Mouse (Mus musculus): Measurements from ENCODE around the gene Gm20388. TPM values are rescaled to one million over a fixed set of nuclear protein-coding genes. Genes with fewer than 3 reads are reported as not detected.

The Gm20388 gene
- polyA plus RNA-seq, 1 experiment from 2014 or later: not detected

DNA sequence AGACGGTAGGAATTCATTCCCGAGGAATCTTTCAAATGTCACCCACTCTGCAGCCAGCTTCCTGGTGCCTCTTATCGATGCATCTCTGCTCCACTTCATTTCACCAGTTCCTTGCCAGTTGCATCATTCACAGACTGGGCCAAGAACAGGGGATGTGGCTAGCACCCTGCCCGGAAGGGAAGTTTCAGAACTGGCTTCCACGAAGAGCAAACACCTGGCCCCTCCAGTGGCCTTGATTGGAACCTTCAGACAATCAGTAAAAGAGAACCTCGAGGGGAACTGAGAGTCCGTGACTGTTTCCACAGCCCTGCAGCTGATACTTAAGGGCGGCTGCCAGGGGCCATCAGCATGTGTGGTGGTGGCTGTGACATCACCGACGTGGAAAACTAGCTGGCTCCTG lies 1937.9 kb downstream of the Gm20388 start:
- 63% methylated on average over 10 of the region's 10 CpGs for WGBS
- no peak overlapping the region for H3K4me3 ChIP-seq
- no peak overlapping the region for H3K4me2 ChIP-seq (replicated peaks)
- no peaks in the 10 kb centered on the region for H3K36me3 ChIP-seq
- H3K4me1 ChIP-seq: 0 out of 2 replicates have a peak, but pooled peaks cover 3% of the 10 kb centered on the region
- H3K27ac ChIP-seq: no peak overlapping the region
- H3K9ac ChIP-seq: no peak overlapping the region
- H3K9me3 ChIP-seq: no peaks in the 10 kb centered on the region
- no peak for ATAC-seq (ENCODE audit: insufficient number of reproducible peaks, insufficient read depth, low FRiP score, low TSS enrichment)
- no peaks in the 10 kb centered on the region for H3K27me3 ChIP-seq

DNA sequence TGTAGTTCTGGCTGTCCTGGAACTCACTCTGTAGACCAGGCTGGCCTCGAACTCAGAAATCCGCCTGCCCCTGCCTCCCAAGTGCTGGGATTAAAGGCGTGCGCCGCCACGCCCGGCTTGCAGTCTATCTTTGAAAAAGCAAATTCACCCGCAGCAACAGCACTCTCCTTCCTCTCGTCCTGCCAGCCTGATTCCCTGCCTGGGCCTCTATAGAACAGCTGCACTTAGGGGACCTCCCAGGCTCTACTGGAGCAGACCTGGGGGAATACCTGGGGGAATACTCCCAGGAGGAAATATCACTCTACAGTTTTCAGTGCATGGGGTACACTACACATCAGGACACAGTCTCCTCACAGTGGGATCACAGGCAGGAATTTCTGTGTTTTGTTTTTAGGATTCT lies 1938.7 kb downstream of the Gm20388 start:
- Histone ChIP-seq H3K4me2 (replicated peaks) (no peak overlapping the region), H3K9me3 (no peaks in the 10 kb centered on the region), H3K4me3 (no peak overlapping the region), H3K9ac (no peak overlapping the region), H3K27ac (no peak overlapping the region), H3K4me1 (0 out of 2 replicates have a peak, but pooled peaks cover 3% of the 10 kb centered on the region), H3K36me3 (no peaks in the 10 kb centered on the region), H3K27me3 (no peaks in the 10 kb centered on the region)
- 70% methylated on average over 9 of the region's 9 CpGs for WGBS
- no peak for ATAC-seq (ENCODE audit: insufficient number of reproducible peaks, insufficient read depth, low FRiP score, low TSS enrichment)

DNA sequence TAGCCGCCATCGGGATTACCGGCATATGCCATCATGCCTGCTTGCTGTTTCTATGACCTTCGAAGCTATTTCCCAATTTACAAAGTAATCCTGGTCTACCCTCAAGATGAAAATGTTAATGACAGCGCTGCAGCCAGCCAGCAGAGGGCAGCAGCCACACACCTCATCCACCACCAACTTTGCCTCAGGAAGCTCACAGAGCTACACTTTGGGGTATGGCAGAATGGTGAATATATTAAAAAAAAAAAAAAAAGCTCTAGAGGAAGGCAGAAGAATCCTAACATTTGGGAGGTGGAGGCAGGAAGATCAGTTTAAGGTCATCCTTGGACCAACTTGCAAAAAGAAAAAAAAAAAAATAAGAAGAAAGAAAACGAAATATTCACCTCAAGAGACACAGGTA lies 1939.4 kb downstream of the Gm20388 start:
- no peak overlapping the region for H3K27ac ChIP-seq
- no peak overlapping the region for H3K4me3 ChIP-seq
- ATAC-seq (ENCODE audit: insufficient number of reproducible peaks, insufficient read depth, low FRiP score, low TSS enrichment): no peak
- 0 out of 2 replicates have a peak, but pooled peaks cover 3% of the 10 kb centered on the region for H3K4me1 ChIP-seq
- WGBS: 16% methylated on average over 6 of the region's 6 CpGs
- no peak overlapping the region for H3K9ac ChIP-seq
- no peak overlapping the region for H3K4me2 ChIP-seq (replicated peaks)
- H3K36me3 ChIP-seq: no peaks in the 10 kb centered on the region
- no peaks in the 10 kb centered on the region for H3K9me3 ChIP-seq
- H3K27me3 ChIP-seq: no peaks in the 10 kb centered on the region

DNA sequence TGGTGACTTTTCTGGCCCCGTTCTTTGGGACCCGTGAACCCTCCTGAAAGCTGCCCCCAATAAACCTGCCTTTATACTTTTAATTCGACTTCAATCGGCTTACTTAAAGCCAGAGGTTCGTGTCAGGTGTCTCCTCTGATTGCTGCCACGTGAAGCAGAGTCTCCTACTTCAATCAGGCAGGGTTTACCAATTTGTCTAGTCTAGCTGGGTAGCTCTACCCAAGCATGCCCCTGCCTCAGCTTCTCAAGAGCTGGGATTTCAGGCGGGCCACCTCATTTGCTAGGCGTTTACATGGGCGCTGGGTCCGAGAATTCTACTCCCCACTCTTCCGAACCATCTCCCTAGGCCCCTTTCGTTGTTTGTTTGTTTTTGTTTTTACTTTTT lies 1939.8 kb downstream of the Gm20388 start:
- H3K27me3 ChIP-seq: no peaks in the 10 kb centered on the region
- 0 out of 2 replicates have a peak overlapping the region, but pooled peaks have one; percentile 33 for H3K9ac ChIP-seq
- H3K27ac ChIP-seq: no peak overlapping the region
- H3K36me3 ChIP-seq: no peaks in the 10 kb centered on the region
- no peaks in the 10 kb centered on the region for H3K9me3 ChIP-seq
- ATAC-seq (ENCODE audit: insufficient number of reproducible peaks, insufficient read depth, low FRiP score, low TSS enrichment): no peak
- peak overlapping the region; percentile 55 for H3K4me2 ChIP-seq (replicated peaks)
- 0 out of 2 replicates have a peak overlapping the region, but pooled peaks have one; percentile 19 for H3K4me3 ChIP-seq
- 32% methylated on average over 12 of the region's 12 CpGs for WGBS
- H3K4me1 ChIP-seq: 0 out of 2 replicates have a peak, but pooled peaks cover 3% of the 10 kb centered on the region

DNA sequence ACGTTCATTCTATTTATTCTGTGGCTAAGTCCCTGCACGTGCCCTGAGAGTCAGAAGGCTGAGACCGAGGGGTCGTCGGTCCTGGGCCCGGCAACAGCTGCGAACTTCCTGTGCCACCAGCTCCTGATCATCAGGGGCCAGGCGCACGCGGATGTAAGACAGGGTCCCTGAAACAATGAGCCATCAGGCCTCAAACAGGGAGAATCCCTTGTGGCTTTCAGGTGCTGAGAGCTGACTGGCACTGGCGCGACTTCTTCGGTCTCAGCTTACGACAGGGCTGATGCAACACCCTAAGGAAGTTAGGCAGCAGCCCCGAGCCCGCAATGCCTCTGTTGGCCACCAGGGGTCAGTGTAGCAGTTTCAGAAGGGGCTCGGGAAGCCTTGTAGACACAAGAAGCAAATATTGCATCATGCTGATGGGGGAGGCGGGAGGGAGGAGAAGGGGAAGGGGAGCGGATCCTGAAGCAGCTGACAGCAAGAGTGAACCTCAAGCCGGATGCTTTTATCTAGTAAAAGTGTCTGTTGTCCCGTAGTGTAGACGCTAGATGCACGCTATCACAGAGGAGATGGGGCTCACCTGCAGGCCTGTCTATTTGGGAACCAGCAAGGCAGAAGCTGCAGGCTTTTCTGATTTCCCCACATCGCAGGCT lies 1940.3 kb downstream of the Gm20388 start:
- Histone ChIP-seq H3K9me3 (no peaks in the 10 kb centered on the region), H3K4me3 (peak overlapping the region; percentile 19; the same call in 1 of the 2 replicates), H3K36me3 (no peaks in the 10 kb centered on the region), H3K4me1 (0 out of 2 replicates have a peak, but pooled peaks cover 3% of the 10 kb centered on the region), H3K4me2 (replicated peaks) (peak overlapping the region; percentile 55), H3K27ac (no peak overlapping the region), H3K27me3 (no peaks in the 10 kb centered on the region), H3K9ac (0 out of 2 replicates have a peak overlapping the region, but pooled peaks have one; percentile 33)
- ATAC-seq (ENCODE audit: insufficient number of reproducible peaks, insufficient read depth, low FRiP score, low TSS enrichment): 0 out of 2 replicates have a peak, but pooled peaks have one; percentile 62
- 3% methylated on average over 24 of the region's 24 CpGs for WGBS

DNA sequence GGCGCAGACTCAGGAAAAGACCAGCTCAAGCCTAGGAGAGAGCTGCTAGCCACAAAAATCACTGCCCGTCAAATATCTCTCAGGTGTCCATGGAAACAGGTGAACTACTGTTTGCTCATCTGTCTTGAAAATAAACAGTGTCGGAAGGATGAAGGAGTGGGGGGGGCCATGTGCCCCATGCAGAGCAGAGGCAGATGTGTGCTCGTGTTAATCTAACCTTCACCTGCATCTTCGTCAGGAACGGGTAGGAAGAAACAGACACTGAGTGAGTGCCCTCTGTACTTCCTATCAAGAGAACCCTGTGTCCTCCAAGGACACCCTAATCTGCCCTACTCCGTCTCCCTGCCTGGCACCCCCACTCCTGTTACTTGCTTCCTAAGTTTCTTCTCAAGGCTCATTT lies 1941.1 kb downstream of the Gm20388 start:
- no peaks in the 10 kb centered on the region for H3K36me3 ChIP-seq
- H3K27me3 ChIP-seq: no peaks in the 10 kb centered on the region
- H3K4me2 ChIP-seq (replicated peaks): no peak overlapping the region; the same call in 1 of the 2 replicates
- H3K4me1 ChIP-seq: 0 out of 2 replicates have a peak, but pooled peaks cover 3% of the 10 kb centered on the region
- WGBS: 58% methylated on average over 7 of the region's 7 CpGs
- no peak for ATAC-seq (ENCODE audit: insufficient number of reproducible peaks, insufficient read depth, low FRiP score, low TSS enrichment)
- H3K27ac ChIP-seq: no peak overlapping the region
- no peak overlapping the region for H3K4me3 ChIP-seq
- no peak overlapping the region for H3K9ac ChIP-seq
- H3K9me3 ChIP-seq: no peaks in the 10 kb centered on the region

DNA sequence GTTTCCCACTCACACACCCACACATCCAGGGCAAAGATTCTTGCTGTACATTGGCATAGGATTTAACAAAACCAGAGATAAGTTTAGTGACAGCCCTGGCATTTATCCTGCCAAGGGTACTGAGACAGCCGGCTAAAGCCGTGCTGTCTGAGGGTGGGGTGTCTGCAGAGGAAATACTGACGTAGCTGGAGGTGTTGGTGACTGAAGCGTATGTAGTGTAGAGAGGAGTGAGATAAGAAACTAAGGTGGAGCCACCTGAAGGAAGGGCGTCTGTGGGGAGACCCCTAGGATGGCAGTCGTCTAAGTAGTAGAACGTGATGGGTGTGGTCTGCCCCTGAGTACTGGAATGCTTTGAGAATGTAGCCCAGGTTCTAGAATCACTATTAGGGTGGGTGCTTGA lies 1941.8 kb downstream of the Gm20388 start:
- H3K9ac ChIP-seq: no peak overlapping the region
- no peaks in the 10 kb centered on the region for H3K36me3 ChIP-seq
- ATAC-seq (ENCODE audit: insufficient number of reproducible peaks, insufficient read depth, low FRiP score, low TSS enrichment): no peak

DNA sequence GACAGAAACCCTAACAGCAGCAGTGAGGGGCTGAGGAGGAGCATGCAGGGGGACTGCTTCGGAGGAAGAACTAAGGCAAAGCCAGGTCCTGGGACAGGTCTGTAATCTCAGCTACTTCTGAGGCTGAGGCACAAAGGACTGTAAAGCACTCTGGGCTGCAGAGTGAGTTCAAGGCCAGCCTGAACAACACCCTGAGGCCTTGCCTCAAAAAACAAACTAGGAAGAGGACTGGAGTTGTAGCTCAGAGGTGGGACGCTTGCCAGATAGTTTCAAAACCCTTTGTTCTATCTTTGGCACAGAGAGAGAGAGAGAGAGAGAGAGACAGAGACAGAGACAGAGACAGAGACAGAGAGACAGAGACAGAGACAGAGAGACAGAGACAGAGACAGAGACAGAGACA lies 1942.9 kb downstream of the Gm20388 start:
- H3K4me2 ChIP-seq (replicated peaks): no peak overlapping the region
- H3K27me3 ChIP-seq: no peaks in the 10 kb centered on the region
- H3K9me3 ChIP-seq: no peaks in the 10 kb centered on the region
- WGBS: 85% methylated on average over 2 of the region's 2 CpGs
- H3K4me1 ChIP-seq: 0 out of 2 replicates have a peak, but pooled peaks cover 3% of the 10 kb centered on the region
- H3K9ac ChIP-seq: no peak overlapping the region
- H3K27ac ChIP-seq: no peak overlapping the region
- ATAC-seq (ENCODE audit: insufficient number of reproducible peaks, insufficient read depth, low FRiP score, low TSS enrichment): no peak
- H3K4me3 ChIP-seq: no peak overlapping the region
- H3K36me3 ChIP-seq: no peaks in the 10 kb centered on the region

More for the DNA sequence above, 1941.8 kb downstream of the Gm20388 start:
- 61% methylated on average over 7 of the region's 7 CpGs for WGBS
- H3K4me3 ChIP-seq: no peak overlapping the region
- H3K27me3 ChIP-seq: no peaks in the 10 kb centered on the region
- H3K9me3 ChIP-seq: no peaks in the 10 kb centered on the region
- H3K27ac ChIP-seq: no peak overlapping the region
- 0 out of 2 replicates have a peak, but pooled peaks cover 3% of the 10 kb centered on the region for H3K4me1 ChIP-seq
- no peak overlapping the region for H3K4me2 ChIP-seq (replicated peaks)

DNA sequence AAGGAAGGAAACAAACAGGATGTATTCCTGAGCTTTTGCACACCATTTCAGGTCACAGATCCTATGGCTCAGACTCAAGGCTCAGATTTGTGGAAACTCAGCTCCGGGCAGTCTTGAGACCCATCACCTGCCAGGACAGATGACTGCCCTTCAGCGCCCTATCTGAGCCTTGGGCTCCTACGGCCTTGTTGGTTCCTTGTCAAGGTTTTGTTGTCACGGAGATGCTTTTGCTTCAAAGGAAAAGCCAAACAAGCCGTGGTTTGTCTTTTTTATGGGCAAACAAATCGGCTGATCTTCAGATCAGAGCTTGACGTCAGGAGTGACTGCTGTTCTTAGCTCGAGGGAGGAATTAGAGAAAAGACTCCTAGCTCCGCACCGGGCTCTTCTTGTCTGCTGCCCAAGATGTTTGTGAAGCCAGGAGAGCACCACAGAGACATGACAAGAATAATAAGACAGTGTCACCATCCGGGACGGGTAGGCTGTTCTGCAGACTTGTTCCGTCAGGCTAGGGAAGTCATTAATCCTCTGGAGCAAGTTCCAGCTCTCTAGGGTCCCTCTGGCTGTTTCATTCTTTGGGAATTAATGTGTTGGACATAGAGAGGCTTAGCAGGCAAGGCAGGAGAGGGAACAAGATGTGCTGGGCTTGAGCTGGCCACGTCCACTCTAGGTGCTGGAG lies 1945.6 kb downstream of the Gm20388 start:
- Histone ChIP-seq H3K27me3 (no peaks in the 10 kb centered on the region), H3K36me3 (no peaks in the 10 kb centered on the region), H3K4me2 (replicated peaks) (no peak overlapping the region), H3K9me3 (no peaks in the 10 kb centered on the region), H3K4me1 (0 out of 2 replicates have a peak, but pooled peaks cover 3% of the 10 kb centered on the region), H3K27ac (no peak overlapping the region), H3K9ac (no peak overlapping the region), H3K4me3 (no peak overlapping the region)
- 82% methylated on average over 14 of the region's 14 CpGs for WGBS
- no peak for ATAC-seq (ENCODE audit: insufficient number of reproducible peaks, insufficient read depth, low FRiP score, low TSS enrichment)

DNA sequence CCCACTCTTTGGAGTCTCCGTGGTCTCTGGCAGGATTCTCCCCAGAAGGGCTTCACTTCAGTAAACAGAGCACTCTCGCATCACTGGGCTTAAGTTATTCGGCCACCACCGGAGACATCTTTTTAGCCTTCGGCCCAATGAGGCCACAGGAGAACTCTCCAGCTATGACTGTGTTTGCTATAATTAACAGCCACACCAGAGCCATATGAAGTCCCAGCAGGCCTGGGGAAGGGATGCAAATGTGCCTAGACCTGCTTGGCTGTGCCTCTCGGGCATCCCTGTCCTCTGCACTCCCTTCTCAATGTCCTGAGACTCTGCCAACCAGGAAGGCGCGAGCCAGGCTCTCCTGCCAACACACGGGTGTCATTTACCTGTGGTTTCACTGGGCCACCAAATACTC lies 1946.7 kb downstream of the Gm20388 start:
- Histone ChIP-seq H3K27me3 (no peaks in the 10 kb centered on the region), H3K4me1 (0 out of 2 replicates have a peak, but pooled peaks cover 6% of the 10 kb centered on the region), H3K9me3 (no peaks in the 10 kb centered on the region), H3K9ac (no peak overlapping the region), H3K4me3 (no peak overlapping the region), H3K4me2 (replicated peaks) (no peak overlapping the region), H3K36me3 (no peaks in the 10 kb centered on the region), H3K27ac (no peak overlapping the region)
- no peak for ATAC-seq (ENCODE audit: insufficient number of reproducible peaks, insufficient read depth, low FRiP score, low TSS enrichment)
- 55% methylated on average over 9 of the region's 9 CpGs for WGBS

DNA sequence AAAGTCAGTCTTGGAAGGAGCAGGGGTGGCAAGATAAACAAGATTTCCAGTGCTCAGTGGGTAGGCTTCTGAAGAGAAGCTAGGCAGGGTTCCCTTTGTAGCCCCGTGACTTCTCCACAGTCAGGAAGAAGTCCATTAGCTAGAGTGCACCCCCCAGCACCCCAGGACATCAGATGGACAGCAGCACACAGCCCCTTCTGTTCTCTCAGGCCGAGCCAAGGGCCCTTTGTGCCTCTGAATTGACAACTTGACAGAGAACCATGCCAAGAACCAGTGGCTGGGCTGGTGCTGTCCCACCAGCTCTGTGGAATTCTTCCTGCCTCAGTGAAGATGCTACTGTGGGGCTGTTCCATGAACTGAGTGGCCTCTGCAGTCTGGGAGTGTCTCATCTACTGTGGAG lies 1947.1 kb downstream of the Gm20388 start:
- Histone ChIP-seq H3K9me3 (no peaks in the 10 kb centered on the region), H3K27ac (no peak overlapping the region), H3K36me3 (no peaks in the 10 kb centered on the region), H3K4me2 (replicated peaks) (no peak overlapping the region), H3K4me1 (0 out of 2 replicates have a peak, but pooled peaks cover 7% of the 10 kb centered on the region), H3K27me3 (no peaks in the 10 kb centered on the region), H3K4me3 (no peak overlapping the region), H3K9ac (no peak overlapping the region)
- 30% methylated on average over 2 of the region's 2 CpGs for WGBS
- no peak for ATAC-seq (ENCODE audit: insufficient number of reproducible peaks, insufficient read depth, low FRiP score, low TSS enrichment)

DNA sequence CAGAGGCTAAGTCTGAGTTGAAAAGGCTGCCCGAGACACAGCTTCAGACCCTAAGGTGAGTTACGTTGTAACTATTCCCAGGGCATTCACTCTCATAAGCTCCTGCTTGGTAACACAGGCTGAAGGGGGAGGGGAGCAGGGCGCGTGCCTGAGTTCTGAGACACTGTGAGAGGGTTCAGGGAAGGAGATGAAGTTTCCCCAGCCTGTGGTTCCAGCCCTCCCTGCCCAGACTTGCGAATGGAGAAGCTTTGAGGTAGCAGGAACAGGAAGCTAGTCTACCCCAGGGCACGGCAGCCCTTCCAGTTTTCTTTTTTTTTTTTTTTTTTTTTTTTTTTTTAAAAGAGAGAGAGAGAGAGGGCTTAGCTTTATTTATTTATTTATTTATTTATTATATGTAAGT lies 1950.6 kb downstream of the Gm20388 start:
- Histone ChIP-seq H3K9ac (no peak overlapping the region), H3K27ac (no peak overlapping the region), H3K27me3 (no peaks in the 10 kb centered on the region), H3K9me3 (no peaks in the 10 kb centered on the region), H3K4me2 (replicated peaks) (no peak overlapping the region), H3K36me3 (no peaks in the 10 kb centered on the region), H3K4me1 (0 out of 2 replicates have a peak, but pooled peaks cover 7% of the 10 kb centered on the region), H3K4me3 (no peak overlapping the region)
- no peak for ATAC-seq (ENCODE audit: insufficient number of reproducible peaks, insufficient read depth, low FRiP score, low TSS enrichment)
- 36% methylated on average over 6 of the region's 6 CpGs for WGBS
